Mouse (Mus musculus) CH12.LX (cell line): ENCODE results near the gene Klk8.

Experiments
- CTCF ChIP-seq, 2 experiments: IDR thresholded peaks in 1 of 2; conservative IDR thresholded peaks in 1 of 2; 2 replicates each; pipeline ENCODE4 v1.5.1; 2011 to 2012; ENCODE audit warnings: low read depth in 2 of 2, low read length in 2 of 2, improper control_type of control experiment in 1 of 2, inconsistent platforms in 1 of 2, mild to moderate bottlenecking in 1 of 2, moderate library complexity in 1 of 2
- E2F4 ChIP-seq: IDR thresholded peaks from 2 replicates; pipeline ENCODE4 v1.6.1; 2011; ENCODE audit warnings: low read depth, low read length, improper control_type of control experiment; ENCODE audit not compliant: insufficient replicate concordance
- MAFK ChIP-seq: IDR thresholded peaks from 2 replicates; pipeline ENCODE4 v1.6.1; 2011; ENCODE audit warnings: low read length, improper control_type of control experiment; ENCODE audit not compliant: insufficient replicate concordance
- MEF2A ChIP-seq: IDR thresholded peaks from 2 replicates; pipeline ENCODE4 v1.6.1; 2014; ENCODE audit warnings: low read depth, mild to moderate bottlenecking, inconsistent platforms, low read length, improper control_type of control experiment, borderline replicate concordance
- ZMIZ1 ChIP-seq: IDR thresholded peaks from 2 replicates; pipeline ENCODE4 v1.6.1; 2012; ENCODE audit warnings: low read depth, mild to moderate bottlenecking, inconsistent platforms, low read length, improper control_type of control experiment

- no peak for TF ChIP-seq MAFK
- no peak for TF ChIP-seq CTCF (conservative IDR thresholded peaks at IDR 0.05 in 1 of 2, IDR thresholded peaks at IDR 0.05 in 1 of 2; ENCODE audit: low read depth in 2 of 2, low read length in 2 of 2)
- TF ChIP-seq E2F4, result no peak
- TF ChIP-seq ZMIZ1, result no peak
- no peak for TF ChIP-seq MEF2A
Observed at GRCm38 (mm10) chr7:43780746-43781145, 16.6 kb upstream of the Klk8 start, which contains the start of gene Klk10.
